Mouse (Mus musculus): ENCODE results near the gene Eif2ak4. TPM values are rescaled to one million over a fixed set of nuclear protein-coding genes. Genes with fewer than 3 reads are reported as not detected.

Gene Eif2ak4
- polyA plus RNA-seq, 1 experiment: 11.1 TPM

DNA sequence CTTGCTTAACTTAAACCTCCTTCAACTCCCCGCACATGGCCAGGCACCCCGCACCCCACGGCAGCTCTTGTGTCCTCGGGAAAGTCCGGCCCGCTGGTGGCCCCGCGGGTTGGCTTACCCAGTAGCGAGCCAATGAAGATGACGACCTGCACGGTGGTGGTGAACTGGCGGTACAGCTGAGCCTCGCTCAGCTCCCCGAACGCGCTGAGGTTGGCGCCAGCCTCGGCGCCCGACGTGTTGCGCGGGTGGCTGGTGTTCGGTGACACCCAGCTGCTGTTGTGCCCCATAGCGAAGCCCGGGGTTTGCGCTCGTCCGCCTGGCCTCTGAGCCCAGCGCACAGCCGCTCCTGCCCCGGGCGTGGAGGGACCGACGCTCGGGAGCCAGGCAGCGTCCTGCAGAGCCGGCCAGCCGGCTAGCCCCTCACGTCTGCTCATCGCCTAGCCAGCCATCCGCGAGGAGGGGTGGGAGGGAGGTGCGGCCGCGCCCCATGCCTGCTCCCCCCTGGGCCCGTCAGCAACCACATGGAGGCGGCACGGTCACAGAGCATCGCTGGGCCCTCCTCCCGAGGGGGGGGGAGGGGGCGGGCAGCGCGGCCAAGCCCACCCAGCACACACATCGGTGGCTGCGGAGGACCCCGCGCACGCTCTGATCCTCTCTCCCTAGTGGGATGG lies 15.4 kb upstream of the Eif2ak4 start, which contains the start of gene Gpr176:
Gpr176 (minus strand) TSS at position 519 of the 671 bp plus-strand sequence.
- DNase-seq: peak; percentile 26
- no peak for TF ChIP-seq POLR2A (IDR thresholded peaks at IDR 0.05; ENCODE audit: borderline replicate concordance, extremely low read depth, low read depth, low read length)
- no peak for TF ChIP-seq CTCF (IDR thresholded peaks at IDR 0.05; ENCODE audit: insufficient read depth, low read length)
- WGBS: 1% methylated on average over 55 of the region's 59 CpGs
- Histone ChIP-seq H3K4me3 (replicated peaks; ENCODE audit: extremely low read depth, low read depth, low read length) (peak within 1 kb of the TSS; percentile 43), H3K4me1 (ENCODE audit: control insufficient read depth, insufficient read depth, low read length) (peaks cover 4% of the 10 kb centered on the region)

DNA sequence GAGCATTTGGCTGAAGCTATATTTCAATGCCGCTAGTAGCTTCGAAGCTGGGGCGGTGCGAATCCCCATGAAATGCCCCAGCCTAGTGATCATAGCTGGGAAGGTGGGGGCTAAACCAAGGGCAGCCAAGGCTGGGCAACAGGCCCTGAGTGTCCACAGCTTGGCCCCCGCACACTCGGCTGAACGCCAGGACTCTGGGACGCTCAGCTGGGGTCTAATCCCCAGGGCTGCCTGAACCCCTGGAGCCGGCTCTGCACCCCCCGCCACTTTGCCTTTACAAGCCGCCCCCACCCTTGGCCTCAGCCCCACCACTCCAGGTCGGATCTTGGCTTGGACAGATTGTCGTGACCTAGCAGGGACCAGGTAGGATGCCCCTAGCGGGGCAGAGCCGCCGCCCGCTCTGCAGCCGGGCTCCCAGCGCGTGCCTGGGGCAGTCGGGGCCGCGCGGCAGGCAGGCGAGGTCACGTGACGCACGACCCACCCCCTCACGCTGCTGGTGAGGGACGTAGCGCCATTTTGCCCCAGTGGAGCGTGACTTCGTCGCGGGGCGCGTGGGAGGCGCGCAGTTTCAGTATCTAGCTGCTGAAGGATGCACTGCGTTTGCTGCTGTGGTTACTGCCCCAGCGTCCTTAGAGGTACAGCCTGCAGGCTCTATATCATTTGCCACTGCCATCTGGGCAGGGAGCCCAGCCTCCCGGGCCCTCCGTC lies 14.7 kb upstream of the Eif2ak4 start:
- H3K4me3 ChIP-seq (replicated peaks; ENCODE audit: extremely low read depth, low read depth, low read length): peak overlapping the region; percentile 43
- peak; percentile 50 for DNase-seq
- WGBS: 4% methylated on average over 43 of the region's 43 CpGs
- H3K4me1 ChIP-seq (ENCODE audit: control insufficient read depth, insufficient read depth, low read length): peaks cover 4% of the 10 kb centered on the region
- TF ChIP-seq POLR2A (IDR thresholded peaks at IDR 0.05; ENCODE audit: borderline replicate concordance, extremely low read depth, low read depth, low read length) (no peak), CTCF (IDR thresholded peaks at IDR 0.05; ENCODE audit: insufficient read depth, low read length) (no peak)

DNA sequence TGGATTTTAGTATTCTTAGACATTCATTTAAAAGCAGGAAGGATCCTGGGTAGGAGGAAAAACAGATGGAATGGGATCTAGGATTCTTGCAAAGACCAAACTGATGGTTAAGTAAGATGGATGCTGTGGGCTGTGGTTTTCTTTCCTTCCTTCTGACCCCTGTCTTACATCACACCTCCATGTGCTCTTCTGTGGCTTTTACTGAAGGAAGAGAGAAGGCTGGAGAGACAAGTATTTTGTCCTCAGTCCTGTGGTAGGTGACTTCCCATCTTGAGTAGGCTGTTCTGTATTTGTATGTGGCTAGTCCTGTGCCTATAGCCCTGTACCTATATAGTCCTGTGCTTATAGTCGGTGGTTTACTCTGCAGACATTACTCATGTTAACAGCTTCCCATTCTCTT lies 12.9 kb upstream of the Eif2ak4 start:
- DNase-seq: no peak
- H3K4me3 ChIP-seq (replicated peaks; ENCODE audit: extremely low read depth, low read depth, low read length): no peak overlapping the region
- TF ChIP-seq CTCF (IDR thresholded peaks at IDR 0.05; ENCODE audit: insufficient read depth, low read length): no peak
- TF ChIP-seq POLR2A (IDR thresholded peaks at IDR 0.05; ENCODE audit: borderline replicate concordance, extremely low read depth, low read depth, low read length): no peak
- H3K4me1 ChIP-seq (ENCODE audit: control insufficient read depth, insufficient read depth, low read length): peaks cover 4% of the 10 kb centered on the region
- 36% methylated on average over 1 of the region's 1 CpGs for WGBS

DNA sequence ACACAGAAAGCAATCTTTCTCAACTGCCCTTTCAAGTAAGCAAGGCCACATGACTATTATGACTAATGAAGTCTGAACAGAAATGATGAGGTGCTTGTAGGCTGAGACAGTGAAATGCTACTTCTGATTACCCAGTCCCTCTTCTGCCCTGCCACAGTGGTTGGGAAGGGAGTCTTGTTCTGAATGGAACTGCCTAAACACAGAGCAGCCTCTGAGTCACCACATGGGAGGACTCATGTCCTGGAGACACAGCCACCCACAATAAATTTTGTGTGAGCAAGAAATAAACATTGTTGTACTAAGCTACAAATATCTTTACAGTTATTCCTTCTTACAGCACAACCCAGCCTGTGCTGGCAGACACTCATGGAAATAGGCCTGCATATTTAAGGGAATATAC lies 12.5 kb upstream of the Eif2ak4 start:
- TF ChIP-seq CTCF (IDR thresholded peaks at IDR 0.05; ENCODE audit: insufficient read depth, low read length): no peak
- no peak for TF ChIP-seq POLR2A (IDR thresholded peaks at IDR 0.05; ENCODE audit: borderline replicate concordance, extremely low read depth, low read depth, low read length)
- no peak for DNase-seq
- H3K4me3 ChIP-seq (replicated peaks; ENCODE audit: extremely low read depth, low read depth, low read length): no peak overlapping the region
- H3K4me1 ChIP-seq (ENCODE audit: control insufficient read depth, insufficient read depth, low read length): peaks cover 4% of the 10 kb centered on the region

DNA sequence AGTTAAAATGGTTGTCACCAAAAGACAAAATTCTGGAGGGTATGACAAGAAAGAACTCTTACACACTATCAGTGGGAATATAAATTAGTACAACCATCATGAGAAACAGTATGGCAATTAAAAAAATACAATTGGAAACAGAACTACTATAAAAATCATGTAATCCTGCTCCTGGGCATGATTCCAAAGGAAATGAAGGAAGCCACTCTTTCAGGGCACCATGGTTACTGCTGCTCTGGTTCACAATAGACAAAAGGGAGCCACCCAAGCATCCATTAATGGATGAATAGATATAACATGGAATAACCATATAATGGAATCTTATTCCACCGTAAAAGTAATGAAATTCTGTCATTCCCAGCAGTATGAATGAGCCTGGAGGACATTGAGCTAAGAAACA lies 8.7 kb upstream of the Eif2ak4 start:
- TF ChIP-seq POLR2A (IDR thresholded peaks at IDR 0.05; ENCODE audit: borderline replicate concordance, extremely low read depth, low read depth, low read length) (no peak), CTCF (IDR thresholded peaks at IDR 0.05; ENCODE audit: insufficient read depth, low read length) (no peak)
- Histone ChIP-seq H3K4me3 (replicated peaks; ENCODE audit: extremely low read depth, low read depth, low read length) (no peak overlapping the region), H3K4me1 (ENCODE audit: control insufficient read depth, insufficient read depth, low read length) (no peaks in the 10 kb centered on the region)
- DNase-seq: no peak
- WGBS: 76% methylated on average over 1 of the region's 1 CpGs

DNA sequence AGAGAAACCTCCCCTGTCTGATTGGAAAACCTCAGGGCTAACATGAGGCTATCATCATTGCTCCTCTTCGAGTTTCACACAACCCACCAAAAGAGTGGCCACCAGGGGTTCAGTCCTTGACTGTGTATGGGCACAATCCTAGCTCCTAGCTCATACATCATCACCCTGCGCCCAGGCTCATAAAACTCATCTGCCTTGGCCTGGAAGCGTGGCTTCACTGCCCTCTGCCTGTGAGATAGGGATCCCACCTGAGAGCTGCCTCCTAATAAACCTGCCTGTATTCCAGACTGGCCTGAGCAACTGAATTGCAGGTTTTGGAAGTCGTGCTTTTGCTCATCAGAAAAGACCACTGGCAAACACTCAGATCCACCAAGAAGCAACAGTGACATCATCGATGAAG lies 5.0 kb upstream of the Eif2ak4 start:
- Histone ChIP-seq H3K4me3 (replicated peaks; ENCODE audit: extremely low read depth, low read depth, low read length) (no peak overlapping the region), H3K4me1 (ENCODE audit: control insufficient read depth, insufficient read depth, low read length) (peaks cover 2% of the 10 kb centered on the region; the same call in 1 of the 2 replicates)
- 67% methylated on average over 5 of the region's 5 CpGs for WGBS
- no peak for DNase-seq
- TF ChIP-seq POLR2A (IDR thresholded peaks at IDR 0.05; ENCODE audit: borderline replicate concordance, extremely low read depth, low read depth, low read length) (no peak), CTCF (IDR thresholded peaks at IDR 0.05; ENCODE audit: insufficient read depth, low read length) (no peak)

DNA sequence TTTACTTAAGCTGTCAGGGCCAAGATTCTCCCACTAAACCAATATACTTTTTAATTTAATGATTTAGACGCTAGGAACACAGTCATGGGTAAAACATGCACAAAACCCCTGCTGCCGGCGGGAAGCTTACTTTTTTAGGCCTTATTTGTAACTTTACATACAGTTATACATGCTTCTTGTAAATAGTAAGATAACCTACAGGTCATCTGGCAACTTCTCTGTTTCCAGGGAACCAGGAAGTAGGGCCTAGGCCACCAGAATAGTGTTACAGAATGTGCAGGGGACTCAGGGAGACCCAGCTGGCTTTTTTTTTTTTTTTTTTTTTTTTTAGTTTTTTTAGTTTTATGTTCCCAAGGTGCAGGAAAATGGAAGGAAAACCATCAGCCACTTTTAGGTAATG lies 1.2 kb downstream of the Eif2ak4 start:
- no peak overlapping the region for H3K4me3 ChIP-seq (replicated peaks; ENCODE audit: extremely low read depth, low read depth, low read length)
- no peak for TF ChIP-seq CTCF (IDR thresholded peaks at IDR 0.05; ENCODE audit: insufficient read depth, low read length)
- no peak for DNase-seq
- 28% methylated on average over 3 of the region's 3 CpGs for WGBS
- H3K4me1 ChIP-seq (ENCODE audit: control insufficient read depth, insufficient read depth, low read length): peaks cover 5% of the 10 kb centered on the region

DNA sequence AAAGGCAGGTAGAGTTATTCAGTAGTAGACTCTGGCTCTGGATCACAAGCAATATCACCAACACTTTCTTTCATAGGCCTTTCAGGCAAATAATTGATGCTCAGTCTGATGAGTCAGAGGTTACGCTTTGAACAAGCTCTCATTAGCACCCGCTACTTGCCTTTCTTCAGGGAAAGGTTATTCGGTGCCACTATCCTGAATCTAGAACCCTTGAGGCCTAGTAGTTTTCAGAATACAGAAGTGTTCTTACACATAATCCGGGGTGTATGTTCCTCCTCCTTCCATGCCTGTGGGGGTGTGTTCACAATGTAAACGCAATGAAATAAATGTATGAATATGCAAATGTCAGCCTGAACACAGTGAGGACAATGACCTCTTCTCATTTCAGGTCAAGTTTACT lies 1.7 kb downstream of the Eif2ak4 start:
- TF ChIP-seq POLR2A (IDR thresholded peaks at IDR 0.05; ENCODE audit: borderline replicate concordance, extremely low read depth, low read depth, low read length): no peak
- TF ChIP-seq CTCF (IDR thresholded peaks at IDR 0.05; ENCODE audit: insufficient read depth, low read length): no peak
- H3K4me3 ChIP-seq (replicated peaks; ENCODE audit: extremely low read depth, low read depth, low read length): no peak overlapping the region
- H3K4me1 ChIP-seq (ENCODE audit: control insufficient read depth, insufficient read depth, low read length): peaks cover 5% of the 10 kb centered on the region
- DNase-seq: no peak
- WGBS: 69% methylated on average over 5 of the region's 5 CpGs

DNA sequence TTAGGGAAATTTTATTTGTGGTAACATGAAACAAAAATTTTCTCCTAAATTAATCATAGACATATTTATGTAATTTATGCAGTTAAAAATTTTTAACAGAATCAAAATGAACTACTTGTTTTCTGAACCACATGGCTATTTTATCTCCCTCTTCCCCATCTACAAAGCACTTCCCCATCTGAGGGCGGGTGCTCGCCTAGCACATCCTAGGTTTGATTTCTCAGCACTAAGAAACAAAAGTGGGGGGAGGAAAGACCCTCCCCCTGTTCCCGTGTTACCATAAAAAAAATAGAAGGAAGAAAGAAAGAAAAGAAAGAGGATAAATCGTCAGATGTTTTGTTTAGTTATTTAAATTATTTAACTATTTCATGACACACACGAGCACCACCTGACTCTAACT lies 2.8 kb downstream of the Eif2ak4 start:
- Histone ChIP-seq H3K4me1 (ENCODE audit: control insufficient read depth, insufficient read depth, low read length) (peaks cover 5% of the 10 kb centered on the region), H3K4me3 (replicated peaks; ENCODE audit: extremely low read depth, low read depth, low read length) (no peak overlapping the region)
- DNase-seq: no peak
- no peak for TF ChIP-seq CTCF (IDR thresholded peaks at IDR 0.05; ENCODE audit: insufficient read depth, low read length)
- no peak for TF ChIP-seq POLR2A (IDR thresholded peaks at IDR 0.05; ENCODE audit: borderline replicate concordance, extremely low read depth, low read depth, low read length)
- 61% methylated on average over 5 of the region's 5 CpGs for WGBS

DNA sequence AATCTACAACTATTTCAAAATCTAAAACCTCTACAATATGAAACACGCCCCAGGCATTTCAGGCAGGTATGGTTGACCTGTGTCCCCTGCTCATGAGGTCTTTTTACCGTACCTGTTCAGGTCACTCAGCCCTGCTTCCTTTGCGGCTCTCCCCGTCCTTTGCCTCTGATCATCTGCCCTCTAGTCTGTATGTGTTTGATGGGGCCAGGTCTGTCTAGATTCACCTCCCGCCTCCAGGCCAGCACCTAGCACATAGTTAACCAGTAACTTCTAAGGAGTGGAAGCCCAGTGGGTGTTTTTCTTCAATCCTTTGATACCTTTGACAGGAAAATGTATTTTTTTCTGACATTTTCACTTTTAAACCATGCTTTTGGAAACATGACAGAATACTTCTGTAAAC lies 11.3 kb downstream of the Eif2ak4 start:
- H3K4me3 ChIP-seq (replicated peaks; ENCODE audit: extremely low read depth, low read depth, low read length): no peak overlapping the region
- WGBS: 74% methylated on average over 5 of the region's 5 CpGs
- no peak for DNase-seq
- H3K4me1 ChIP-seq (ENCODE audit: control insufficient read depth, insufficient read depth, low read length): no peaks in the 10 kb centered on the region
- no peak for TF ChIP-seq POLR2A (IDR thresholded peaks at IDR 0.05; ENCODE audit: borderline replicate concordance, extremely low read depth, low read depth, low read length)
- TF ChIP-seq CTCF (IDR thresholded peaks at IDR 0.05; ENCODE audit: insufficient read depth, low read length): no peak
